Mouse (Mus musculus): ENCODE data around the gene Tead2. TPM values are rescaled to one million over a fixed set of nuclear protein-coding genes. Genes with fewer than 3 reads are reported as not detected.

Tead2 gene
- polyA plus RNA-seq, 1 experiment from 2014 or later: 148 TPM

DNA sequence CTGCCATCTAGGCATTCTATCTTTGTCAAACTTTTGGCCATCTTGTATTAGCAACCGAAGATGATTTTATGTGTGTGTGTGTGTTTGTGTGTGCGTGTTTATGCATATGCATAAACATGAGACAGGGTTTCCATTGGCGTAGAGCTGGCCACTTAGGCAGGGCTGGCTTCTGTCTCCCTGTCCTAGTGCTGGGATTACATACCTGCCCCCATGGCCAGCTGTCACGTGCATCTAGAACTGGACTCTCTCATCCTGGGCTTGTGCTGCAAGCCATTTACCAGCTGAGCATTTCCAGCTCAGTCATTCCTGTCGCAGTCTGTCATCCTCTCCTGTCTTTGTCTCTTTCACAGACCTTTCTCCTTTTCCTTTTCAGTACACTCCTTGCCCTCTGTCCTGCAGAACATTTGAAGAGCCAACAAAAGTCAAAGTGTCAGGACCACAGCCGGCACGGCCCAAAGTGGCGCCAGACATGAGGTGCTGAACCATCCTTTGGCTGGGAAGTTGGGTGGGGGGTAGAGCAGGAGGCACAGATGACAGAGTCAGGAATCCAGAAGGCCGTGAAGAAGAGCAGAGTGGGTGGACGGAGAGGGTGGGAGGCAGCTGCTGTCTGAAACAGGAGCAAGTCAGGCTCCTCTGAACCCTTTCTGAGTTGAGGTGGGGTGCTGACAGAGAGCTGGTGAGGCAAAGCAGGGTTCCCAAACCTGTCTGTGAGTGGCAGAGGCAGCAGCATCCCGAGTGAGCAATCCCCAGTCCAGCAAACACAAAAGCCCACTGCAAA lies 41.7 kb downstream of the Tead2 start:
- no peak overlapping the region for H3K4me3 ChIP-seq (ENCODE audit: low read length)
- no peaks in the 10 kb centered on the region for H3K9me3 ChIP-seq (ENCODE audit: control insufficient read depth, low read length)
- no peaks in the 10 kb centered on the region for H3K36me3 ChIP-seq (ENCODE audit: control insufficient read depth, insufficient read depth, low read length)
- no peak overlapping the region for H3K9ac ChIP-seq (ENCODE audit: low read length)
- H3K4me2 ChIP-seq (ENCODE audit: low read depth, low read length): no peak overlapping the region
- no peaks in the 10 kb centered on the region for H3K4me1 ChIP-seq (replicated peaks; ENCODE audit: control insufficient read depth, insufficient read depth, low read length)
- ATAC-seq (ENCODE audit: low read depth): no peak
- WGBS: 44% methylated on average over 11 of the region's 11 CpGs
- H3K27me3 ChIP-seq (ENCODE audit: control insufficient read depth, insufficient read depth, low read depth, low read length): peaks cover 2% of the 10 kb centered on the region; the same call in 1 of the 2 replicates
- H3K27ac ChIP-seq (ENCODE audit: low read length): no peak overlapping the region

DNA sequence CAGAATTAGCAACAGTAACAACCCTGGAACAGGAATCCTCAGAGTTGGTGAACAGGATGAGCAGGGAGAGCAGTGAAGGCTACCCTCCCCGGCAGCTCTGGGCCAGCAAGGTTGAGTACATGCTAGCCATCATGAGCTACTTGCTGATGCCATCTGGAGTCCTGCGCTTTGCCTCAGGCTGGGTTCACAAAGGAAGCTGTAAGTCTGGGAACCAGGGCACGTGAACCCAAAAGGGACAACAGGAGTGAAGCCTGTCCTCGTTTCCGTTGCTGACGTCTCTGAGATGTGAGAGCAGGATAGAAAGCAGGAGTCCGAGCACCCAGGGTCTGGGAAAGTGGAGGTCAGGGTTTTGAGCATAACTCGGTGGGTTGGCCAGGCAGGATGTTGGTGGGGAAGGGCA lies 43.7 kb downstream of the Tead2 start:
- Histone ChIP-seq H3K27ac (ENCODE audit: low read length) (no peak overlapping the region), H3K36me3 (ENCODE audit: control insufficient read depth, insufficient read depth, low read length) (no peaks in the 10 kb centered on the region), H3K9me3 (ENCODE audit: control insufficient read depth, low read length) (no peaks in the 10 kb centered on the region), H3K27me3 (ENCODE audit: control insufficient read depth, insufficient read depth, low read depth, low read length) (peaks cover 2% of the 10 kb centered on the region; the same call in 1 of the 2 replicates), H3K4me2 (ENCODE audit: low read depth, low read length) (no peak overlapping the region), H3K4me1 (replicated peaks; ENCODE audit: control insufficient read depth, insufficient read depth, low read length) (peaks cover 3% of the 10 kb centered on the region; the same call in 1 of the 2 replicates), H3K4me3 (ENCODE audit: low read length) (no peak overlapping the region), H3K9ac (ENCODE audit: low read length) (no peak overlapping the region)
- ATAC-seq (ENCODE audit: low read depth): no peak
- 79% methylated on average over 8 of the region's 8 CpGs for WGBS

DNA sequence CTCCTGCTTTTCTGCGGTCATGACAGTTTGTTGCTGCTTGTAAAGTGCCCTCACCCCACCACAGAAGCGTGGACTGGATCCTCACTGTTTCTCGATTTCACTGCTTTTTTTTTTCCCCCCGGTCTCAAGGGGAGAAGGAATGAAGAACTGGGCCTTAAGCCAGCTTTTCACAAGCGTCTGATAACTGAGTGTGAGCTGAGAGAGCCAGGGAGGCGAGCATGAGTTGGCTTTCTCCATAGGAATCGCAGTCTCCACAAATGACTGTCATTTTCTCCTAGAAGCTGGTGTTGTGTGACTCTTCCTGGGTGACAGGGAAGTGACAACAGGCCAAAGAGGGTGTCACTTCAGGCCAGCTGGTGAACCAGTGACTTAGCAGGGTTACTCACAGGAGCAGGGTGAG lies 46.7 kb downstream of the Tead2 start:
- peaks cover 3% of the 10 kb centered on the region; the same call in 1 of the 2 replicates for H3K4me1 ChIP-seq (replicated peaks; ENCODE audit: control insufficient read depth, insufficient read depth, low read length)
- ATAC-seq (ENCODE audit: low read depth): peak; percentile 68
- no peak overlapping the region for H3K27ac ChIP-seq (ENCODE audit: low read length)
- H3K4me2 ChIP-seq (ENCODE audit: low read depth, low read length): no peak overlapping the region
- H3K9me3 ChIP-seq (ENCODE audit: control insufficient read depth, low read length): no peaks in the 10 kb centered on the region
- H3K27me3 ChIP-seq (ENCODE audit: control insufficient read depth, insufficient read depth, low read depth, low read length): peaks cover 2% of the 10 kb centered on the region; the same call in 1 of the 2 replicates
- no peak overlapping the region for H3K4me3 ChIP-seq (ENCODE audit: low read length)
- 23% methylated on average over 7 of the region's 7 CpGs for WGBS
- H3K9ac ChIP-seq (ENCODE audit: low read length): no peak overlapping the region
- H3K36me3 ChIP-seq (ENCODE audit: control insufficient read depth, insufficient read depth, low read length): no peaks in the 10 kb centered on the region

DNA sequence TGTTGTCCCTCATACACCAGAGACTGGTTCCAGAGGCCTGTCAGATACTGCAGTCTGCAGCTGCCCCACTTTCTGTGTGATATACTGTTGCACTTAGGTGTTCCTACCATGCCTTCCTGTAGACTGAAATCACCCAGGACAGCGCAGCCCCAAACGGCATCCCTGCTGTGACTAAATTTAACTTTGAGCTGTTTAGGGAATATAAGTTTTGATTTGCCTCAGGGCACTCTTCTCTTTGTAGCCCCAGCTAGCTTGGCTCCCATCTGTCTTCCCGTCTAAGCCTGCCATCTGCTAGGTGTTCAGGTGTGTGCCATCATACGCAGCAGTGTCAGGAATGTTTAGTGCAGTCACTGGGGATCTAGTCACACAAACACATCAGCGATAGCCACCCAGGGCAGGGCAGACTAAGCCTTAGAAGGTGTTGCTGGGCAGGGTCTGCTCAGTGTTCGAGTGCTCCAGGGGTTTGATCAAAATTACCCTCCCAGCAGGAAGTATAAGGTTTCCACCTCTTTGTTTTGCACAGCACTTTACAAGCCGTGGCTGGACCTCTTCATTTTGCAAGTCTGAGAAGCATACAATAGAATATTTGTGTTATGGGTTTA lies 47.6 kb downstream of the Tead2 start:
- no peak overlapping the region for H3K9ac ChIP-seq (ENCODE audit: low read length)
- H3K4me3 ChIP-seq (ENCODE audit: low read length): no peak overlapping the region
- H3K27ac ChIP-seq (ENCODE audit: low read length): no peak overlapping the region
- H3K27me3 ChIP-seq (ENCODE audit: control insufficient read depth, insufficient read depth, low read depth, low read length): peaks cover 2% of the 10 kb centered on the region; the same call in 1 of the 2 replicates
- no peaks in the 10 kb centered on the region for H3K9me3 ChIP-seq (ENCODE audit: control insufficient read depth, low read length)
- H3K36me3 ChIP-seq (ENCODE audit: control insufficient read depth, insufficient read depth, low read length): no peaks in the 10 kb centered on the region
- no peak overlapping the region for H3K4me2 ChIP-seq (ENCODE audit: low read depth, low read length)
- 53% methylated on average over 7 of the region's 7 CpGs for WGBS
- no peak for ATAC-seq (ENCODE audit: low read depth)
- peaks cover 3% of the 10 kb centered on the region; the same call in 1 of the 2 replicates for H3K4me1 ChIP-seq (replicated peaks; ENCODE audit: control insufficient read depth, insufficient read depth, low read length)

DNA sequence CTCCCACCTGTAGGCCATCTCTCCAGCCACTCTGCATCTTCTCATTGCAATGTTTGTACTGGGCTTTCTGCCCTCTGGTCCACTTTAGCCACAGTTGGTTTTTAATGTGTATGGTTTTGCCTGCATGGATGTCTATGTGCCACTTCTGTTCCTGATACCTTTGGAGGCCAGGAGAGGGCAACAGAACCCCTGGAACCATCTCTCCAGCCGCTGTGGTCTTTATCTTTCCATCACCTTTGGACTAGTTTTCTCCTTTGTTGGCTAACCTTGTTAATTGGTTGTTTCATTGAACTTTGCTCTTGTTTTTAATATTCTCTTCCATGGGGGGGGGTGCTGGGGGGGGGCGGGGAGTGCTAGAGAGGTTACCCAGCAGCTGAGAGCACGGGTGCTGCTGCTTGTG lies 48.8 kb downstream of the Tead2 start:
- WGBS: 71% methylated on average over 3 of the region's 3 CpGs
- no peak for ATAC-seq (ENCODE audit: low read depth)

DNA sequence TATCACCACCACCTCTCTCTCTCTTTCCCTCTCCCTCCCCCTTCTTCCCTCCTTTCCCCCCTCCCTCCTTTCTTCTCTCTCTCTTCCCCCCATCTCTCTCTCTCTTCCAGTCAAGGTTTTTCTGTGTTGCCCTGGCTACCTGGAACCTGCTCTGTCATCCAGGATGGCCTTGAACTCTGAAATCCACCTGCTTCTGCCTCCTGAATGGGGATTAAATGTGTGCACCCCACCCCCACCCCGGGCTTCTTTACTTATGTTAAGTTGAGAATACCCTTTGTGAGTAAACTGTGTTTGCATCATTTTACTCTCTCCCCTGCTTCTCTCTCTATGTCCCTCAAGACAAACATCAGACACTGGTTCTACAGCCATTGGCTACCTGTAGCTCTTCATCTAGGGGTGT lies 50.0 kb downstream of the Tead2 start:
- H3K36me3 ChIP-seq (ENCODE audit: control insufficient read depth, insufficient read depth, low read length): no peaks in the 10 kb centered on the region
- no peak overlapping the region for H3K4me2 ChIP-seq (ENCODE audit: low read depth, low read length)
- peaks cover 3% of the 10 kb centered on the region; the same call in 1 of the 2 replicates for H3K4me1 ChIP-seq (replicated peaks; ENCODE audit: control insufficient read depth, insufficient read depth, low read length)
- 65% methylated on average over 1 of the region's 1 CpGs for WGBS
- no peak overlapping the region for H3K4me3 ChIP-seq (ENCODE audit: low read length)
- no peaks in the 10 kb centered on the region for H3K9me3 ChIP-seq (ENCODE audit: control insufficient read depth, low read length)
- peaks cover under 1% of the 10 kb centered on the region; the same call in 1 of the 2 replicates for H3K27me3 ChIP-seq (ENCODE audit: control insufficient read depth, insufficient read depth, low read depth, low read length)
- no peak overlapping the region for H3K27ac ChIP-seq (ENCODE audit: low read length)
- no peak for ATAC-seq (ENCODE audit: low read depth)
- H3K9ac ChIP-seq (ENCODE audit: low read length): no peak overlapping the region

More for the DNA sequence above, 48.8 kb downstream of the Tead2 start:
- Histone ChIP-seq H3K4me1 (replicated peaks; ENCODE audit: control insufficient read depth, insufficient read depth, low read length) (peaks cover 3% of the 10 kb centered on the region; the same call in 1 of the 2 replicates), H3K36me3 (ENCODE audit: control insufficient read depth, insufficient read depth, low read length) (no peaks in the 10 kb centered on the region), H3K27ac (ENCODE audit: low read length) (no peak overlapping the region), H3K4me2 (ENCODE audit: low read depth, low read length) (no peak overlapping the region), H3K9me3 (ENCODE audit: control insufficient read depth, low read length) (no peaks in the 10 kb centered on the region), H3K4me3 (ENCODE audit: low read length) (no peak overlapping the region), H3K27me3 (ENCODE audit: control insufficient read depth, insufficient read depth, low read depth, low read length) (peaks cover 2% of the 10 kb centered on the region; the same call in 1 of the 2 replicates), H3K9ac (ENCODE audit: low read length) (no peak overlapping the region)

DNA sequence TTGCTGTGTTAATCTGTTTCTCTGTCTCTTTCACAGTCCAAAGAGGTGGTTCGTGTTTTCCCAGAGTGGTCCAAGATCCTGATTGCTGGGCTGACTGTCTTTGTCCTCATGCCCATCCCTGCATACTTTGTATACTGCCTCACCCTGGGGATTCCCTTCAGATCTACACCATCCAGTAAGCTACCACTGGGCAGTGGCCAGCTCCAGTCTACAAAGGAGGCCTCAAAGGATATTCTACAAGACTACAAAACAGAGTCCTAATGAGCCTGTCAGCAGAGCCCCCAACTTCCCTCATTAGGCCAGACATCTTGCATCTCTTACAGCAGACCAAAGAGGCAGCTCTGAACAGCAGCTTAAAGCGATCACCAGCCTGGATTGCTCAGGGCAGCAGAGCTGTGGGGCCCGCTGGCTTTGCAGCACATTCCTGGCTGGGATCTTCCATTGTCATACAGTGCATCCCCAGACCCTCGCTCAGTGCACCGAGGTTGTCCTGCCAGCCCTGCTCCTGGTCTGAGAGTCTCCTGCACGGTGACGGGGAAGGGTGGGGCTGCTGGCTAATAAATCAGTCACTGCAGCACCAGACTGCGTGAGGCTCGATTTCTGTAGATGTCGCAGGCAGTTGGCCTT lies 57.3 kb downstream of the Tead2 start:
- H3K9me3 ChIP-seq (ENCODE audit: control insufficient read depth, low read length): no peaks in the 10 kb centered on the region
- H3K4me2 ChIP-seq (ENCODE audit: low read depth, low read length): no peak overlapping the region
- no peak overlapping the region for H3K9ac ChIP-seq (ENCODE audit: low read length)
- H3K27ac ChIP-seq (ENCODE audit: low read length): no peak overlapping the region
- no peaks in the 10 kb centered on the region for H3K4me1 ChIP-seq (replicated peaks; ENCODE audit: control insufficient read depth, insufficient read depth, low read length)
- no peaks in the 10 kb centered on the region for H3K36me3 ChIP-seq (ENCODE audit: control insufficient read depth, insufficient read depth, low read length)
- 62% methylated on average over 10 of the region's 10 CpGs for WGBS
- H3K27me3 ChIP-seq (ENCODE audit: control insufficient read depth, insufficient read depth, low read depth, low read length): no peaks in the 10 kb centered on the region; the same call in 1 of the 2 replicates
- ATAC-seq (ENCODE audit: low read depth): no peak
- H3K4me3 ChIP-seq (ENCODE audit: low read length): no peak overlapping the region

DNA sequence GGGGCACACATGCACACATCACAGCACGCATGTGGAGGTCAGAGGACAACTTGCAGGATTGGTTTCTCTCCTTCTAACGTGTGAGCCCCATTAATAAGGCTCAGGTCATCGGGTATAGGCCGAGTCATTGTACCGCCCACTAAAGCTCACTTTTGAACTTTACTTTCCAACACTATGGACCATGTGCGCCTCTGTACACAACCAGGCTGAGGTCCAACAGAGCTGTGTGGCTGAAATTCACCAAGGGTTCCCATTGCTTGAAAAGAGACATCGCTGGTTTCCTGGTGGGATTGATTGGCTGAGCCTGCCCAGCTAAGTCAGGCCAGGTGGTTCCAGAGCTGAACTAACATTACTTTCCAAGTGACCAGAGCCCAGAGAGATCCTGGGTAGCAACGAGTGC lies 58.1 kb downstream of the Tead2 start:
- no peaks in the 10 kb centered on the region for H3K4me1 ChIP-seq (replicated peaks; ENCODE audit: control insufficient read depth, insufficient read depth, low read length)

More for the DNA sequence above, 58.1 kb downstream of the Tead2 start:
- Histone ChIP-seq H3K4me2 (ENCODE audit: low read depth, low read length) (no peak overlapping the region), H3K27me3 (ENCODE audit: control insufficient read depth, insufficient read depth, low read depth, low read length) (no peaks in the 10 kb centered on the region; the same call in 1 of the 2 replicates), H3K36me3 (ENCODE audit: control insufficient read depth, insufficient read depth, low read length) (no peaks in the 10 kb centered on the region), H3K27ac (ENCODE audit: low read length) (no peak overlapping the region), H3K9ac (ENCODE audit: low read length) (no peak overlapping the region), H3K9me3 (ENCODE audit: control insufficient read depth, low read length) (no peaks in the 10 kb centered on the region), H3K4me3 (ENCODE audit: low read length) (no peak overlapping the region)
- ATAC-seq (ENCODE audit: low read depth): no peak
- WGBS: 86% methylated on average over 8 of the region's 8 CpGs

Measured in lung, embryonic 16.5 days (tissue).